Mouse (Mus musculus) urinary bladder, postnatal 36 days (tissue): Measurements from ENCODE around the gene Irf1.

Experiments used
- DNase-seq, 2 experiments: peaks; one replicate each; pipeline ENCODE4 v3.0.0; 2022; ENCODE audit warnings: low spot score in 2 of 2, mixed read lengths in 1 of 2

Gene Irf1

DNA sequence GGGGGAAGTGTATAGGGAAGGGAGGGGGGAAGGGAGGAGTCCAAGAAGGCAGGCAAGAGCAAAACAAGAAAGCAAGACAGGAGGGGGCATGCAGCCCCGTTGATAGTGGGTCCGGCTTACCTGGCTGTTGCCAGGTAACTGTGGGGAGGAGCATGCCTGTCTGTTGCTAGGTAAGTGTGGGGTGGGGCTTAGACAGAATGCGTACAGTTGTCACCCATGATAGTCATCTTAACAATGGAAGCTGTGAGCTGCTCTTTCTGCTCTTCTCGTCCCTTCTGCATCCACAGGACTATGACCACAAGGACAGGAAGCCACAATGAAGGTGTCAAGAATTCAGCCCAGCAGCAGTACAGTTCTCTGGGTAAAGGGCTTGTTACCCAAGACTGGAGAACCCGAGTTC is 40.3 kb downstream of the Irf1 start:
- DNase-seq, result no peak

- no peak for DNase-seq
These were observed 40.9 kb downstream of the Irf1 start for GRCm38 (mm10) chr11:53810749-53811148.

- DNase-seq, result no peak
These were observed 41.5 kb downstream of the Irf1 start for GRCm38 (mm10) chr11:53811312-53811711.

- peak in 1 of 2 experiments; percentile 74 for DNase-seq
These were observed 43.4 kb downstream of the Irf1 start for GRCm38 (mm10) chr11:53813001-53813868.

- no peak for DNase-seq
These were observed 45.0 kb downstream of the Irf1 start for GRCm38 (mm10) chr11:53814810-53815209.

- no peak for DNase-seq
These were observed 47.1 kb downstream of the Irf1 start for GRCm38 (mm10) chr11:53816841-53817375.

GRCm38 (mm10) chr11:53818794-53819193 is 49.0 kb downstream of the Irf1 start:
- no peak for DNase-seq

DNA sequence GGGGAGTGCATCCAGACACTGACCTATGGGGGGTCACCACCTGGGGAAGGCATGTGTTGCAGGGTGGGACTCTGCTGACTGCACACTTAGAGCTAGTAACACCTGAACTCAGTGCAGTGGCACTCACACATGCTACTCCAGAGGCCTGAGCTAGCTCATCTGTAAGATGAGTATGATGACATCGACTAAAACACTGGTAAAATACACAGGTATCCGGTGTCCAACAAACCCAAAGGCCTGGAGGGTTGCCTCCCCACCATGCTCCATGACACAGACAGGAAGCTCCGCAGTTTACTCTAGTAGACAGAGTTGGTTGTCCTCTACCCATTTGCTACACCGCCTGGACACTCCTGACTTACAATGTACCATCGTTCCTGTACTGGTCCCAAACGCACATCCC is 49.7 kb downstream of the Irf1 start:
- DNase-seq, result no peak

GRCm38 (mm10) chr11:53820516-53821170 is 50.8 kb downstream of the Irf1 start:
- no peak for DNase-seq

DNA sequence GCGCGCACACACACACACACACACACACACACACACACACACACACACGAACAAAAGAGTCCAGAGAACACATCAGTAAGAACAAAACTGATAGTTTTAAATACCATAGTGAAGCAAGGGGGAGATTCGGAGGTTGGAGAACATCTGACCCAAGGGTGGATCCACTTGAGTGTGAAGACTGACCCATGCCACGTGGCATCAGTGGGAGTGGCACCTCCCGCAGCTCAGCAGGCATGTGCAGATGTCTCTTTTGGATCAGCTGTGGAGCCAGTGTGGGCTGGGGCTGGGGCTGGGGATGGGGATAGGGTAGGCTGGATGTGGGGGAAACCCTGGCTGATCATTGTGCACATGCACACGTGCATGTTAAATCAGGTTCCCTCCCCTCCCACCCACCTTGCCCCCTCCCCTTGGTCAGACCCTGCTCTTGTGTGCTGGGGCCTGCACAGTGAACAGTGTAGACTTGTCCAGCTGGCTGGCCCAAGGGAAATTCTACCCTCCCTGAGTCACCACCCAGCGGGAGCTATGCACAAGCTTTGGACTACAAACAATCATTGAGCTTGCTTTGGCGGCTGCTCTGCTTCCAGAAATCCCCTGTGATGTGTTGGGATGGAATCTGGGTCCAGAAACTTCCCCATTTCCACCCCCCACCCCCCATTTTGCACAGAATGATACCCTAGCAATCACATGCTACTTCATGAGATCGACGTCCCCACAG is 51.6 kb downstream of the Irf1 start:
- no peak for DNase-seq

DNA sequence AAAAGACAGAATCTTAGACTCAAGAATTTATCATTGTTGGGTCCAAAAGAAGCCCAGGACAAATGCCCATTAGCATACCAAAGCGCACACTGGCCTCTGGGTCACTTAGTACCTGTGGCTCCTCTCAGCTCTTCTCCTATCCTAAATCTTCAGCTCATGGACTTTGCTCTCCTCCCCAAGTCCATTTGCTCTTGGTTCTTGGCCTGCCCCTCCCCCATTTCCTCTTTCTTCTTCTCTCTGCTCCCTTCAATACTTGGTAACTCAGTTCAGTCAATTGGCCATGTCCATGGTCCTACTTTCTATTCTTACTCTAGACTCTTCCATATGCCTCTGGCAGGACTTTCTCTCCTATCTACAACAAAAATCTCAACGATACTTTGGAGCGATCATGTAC is 52.1 kb downstream of the Irf1 start:
- DNase-seq, result no peak

GRCm38 (mm10) chr11:53825409-53825808 is 55.6 kb downstream of the Irf1 start:
- no peak for DNase-seq
